ENCODE assay signal across 10 mouse cellular contexts in the genomic region with DNA sequence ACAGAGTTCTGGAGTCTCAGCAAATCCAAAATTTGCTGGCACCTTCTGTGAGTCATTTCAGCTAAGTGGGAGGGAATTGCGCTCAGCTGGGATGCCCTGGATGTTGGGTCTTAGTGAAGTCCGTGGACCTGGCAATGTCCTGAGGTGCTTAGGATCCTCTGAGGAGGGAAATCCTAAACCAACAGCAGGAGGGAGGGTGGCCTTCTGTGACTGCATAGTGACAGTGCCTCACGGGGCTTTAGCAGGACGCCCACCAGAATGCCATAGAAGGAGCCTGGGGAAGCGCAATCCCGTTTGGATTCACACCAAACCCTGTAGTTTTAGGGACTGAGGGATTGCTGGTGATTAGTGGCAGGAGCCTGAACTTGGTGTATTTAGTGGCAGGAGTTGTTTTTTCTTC.
"Had no signal": no experiment of that assay in that cellular context is flagged by ENCODE, and none has a peak within 500 bp of the region (broad histone marks: within the 10 kb centered on the region; RNA-seq: fewer than 3 reads in every experiment).

No protein-coding gene starts in this region.

- H3K36me3 ChIP-seq: liver, embryonic 13.5 days had no signal

- H3K27me3 ChIP-seq: liver, embryonic 13.5 days had no signal

- H3K9ac ChIP-seq: liver, embryonic 13.5 days had no signal

- DNase-seq: kidney, postnatal 14 days; layer of hippocampus, adult 9-11 months; liver, embryonic 13.5 days; lung, adult 2 months; lung, postnatal 14 days; lung, postnatal 4 days; midbrain, embryonic 14.5 days; thymus, adult 18-20 months; thymus, postnatal 36 days had no signal

- H3K4me3 ChIP-seq: layer of hippocampus, adult 2 months; liver, embryonic 13.5 days had no signal

- H3K27ac ChIP-seq: layer of hippocampus, adult 2 months; liver, embryonic 13.5 days had no signal
